17 mouse cellular contexts compared by ENCODE assay signal in genomic region chr10:126975706-126976105, GRCm38 (mm10). TPM values are rescaled to one million over a fixed set of nuclear protein-coding genes. Genes with fewer than 3 reads are reported as not detected.
"Had no signal": no experiment of that assay in that cellular context is flagged by ENCODE, and none has a peak within 500 bp of the region (broad histone marks: within the 10 kb centered on the region; RNA-seq: fewer than 3 reads in every experiment).

No protein-coding gene starts in this region.

- H3K4me3 ChIP-seq: kidney, embryonic 15.5 days; left cerebral cortex, adult 2 months; limb, embryonic 12.5 days; liver, embryonic 13.5 days had no signal

- H3K4me2 ChIP-seq: kidney, embryonic 15.5 days; limb, embryonic 12.5 days; liver, embryonic 13.5 days; midbrain, embryonic 11.5 days had no signal

- H3K27ac ChIP-seq: kidney, embryonic 15.5 days; left cerebral cortex, adult 2 months; limb, embryonic 12.5 days; liver, embryonic 13.5 days had no signal

- H3K27me3 ChIP-seq: kidney, embryonic 15.5 days; limb, embryonic 12.5 days had no signal

- H3K9me3 ChIP-seq: kidney, embryonic 15.5 days; limb, embryonic 12.5 days; liver, embryonic 13.5 days had no signal

- ATAC-seq: lung, postnatal 0 days had no signal

- DNase-seq: kidney, adult 11 months; kidney, adult 8-10 months; kidney, postnatal 10 days; kidney, postnatal 36 days; layer of hippocampus, postnatal 36 days; liver; liver, embryonic 13.5 days; lung, postnatal 36 days; midbrain, embryonic 14.5 days; thymus, postnatal 25 days had no signal

- H3K9ac ChIP-seq: kidney, embryonic 15.5 days; limb, embryonic 12.5 days; liver, embryonic 13.5 days had no signal

- H3K36me3 ChIP-seq: kidney, embryonic 15.5 days; limb, embryonic 12.5 days; liver, embryonic 13.5 days had no signal

RNA-seq across cellular contexts. Expression of gene Avil, which starts 24.8 kb away (rescaled TPM):
- total RNA-seq: megakaryocyte progenitor cell, adult 5-6 weeks had no signal
- polyA plus RNA-seq: liver, embryonic 16.5 days had no signal
